Mouse (Mus musculus): ENCODE results near the gene Fzd4. TPM values are rescaled to one million over a fixed set of nuclear protein-coding genes. Genes with fewer than 3 reads are reported as not detected.

The Fzd4 gene
- 8.5 and 11.2 TPM in 2 replicates for polyA plus RNA-seq (2015; fragmentation: Nextera tagmentation; extraction: Ambion mirVana)

- H3K36me3 ChIP-seq (ENCODE audit: control insufficient read depth, insufficient read depth), result peaks cover 17% of the 10 kb centered on the region
- under 1% methylated on average over 48 of the region's 62 CpGs for WGBS
- peak; percentile 97 for ATAC-seq (replicated peaks; ENCODE audit: extremely low read depth, insufficient read depth, low FRiP score)
Measured at GRCm38 (mm10) chr7:89404081-89404733, at the start of gene Fzd4, which contains the start of gene Tmem135. Gene Fzd4, plus strand, starts transcription at chr7:89404355. Gene Tmem135, minus strand, starts transcription at chr7:89404222.

GRCm38 (mm10) chr7:89355519-89356255 is 48.5 kb upstream of the Fzd4 start:
- no peaks in the 10 kb centered on the region for H3K36me3 ChIP-seq (ENCODE audit: control insufficient read depth, insufficient read depth)
- H3K9ac ChIP-seq (ENCODE audit: low read length), result no peak overlapping the region
- no peak for ATAC-seq (replicated peaks; ENCODE audit: extremely low read depth, insufficient read depth, low FRiP score)
- H3K4me3 ChIP-seq (ENCODE audit: low read length), result no peak overlapping the region
- H3K4me1 ChIP-seq (ENCODE audit: control insufficient read depth, insufficient read depth, low read length), result peaks cover 6% of the 10 kb centered on the region
- no peak overlapping the region for H3K4me2 ChIP-seq (ENCODE audit: low read depth, low read length)
- 54% methylated on average over 8 of the region's 8 CpGs for WGBS
- H3K9me3 ChIP-seq (replicated peaks; ENCODE audit: control insufficient read depth, low read length), result no peaks in the 10 kb centered on the region
- no peaks in the 10 kb centered on the region for H3K27me3 ChIP-seq (ENCODE audit: control insufficient read depth, insufficient read depth, low read length)
- peak overlapping the region; percentile 2; the same call in 1 of the 2 replicates for H3K27ac ChIP-seq (ENCODE audit: low read length)

More at GRCm38 (mm10) chr7:89404081-89404733, at the start of gene Fzd4, which contains the start of gene Tmem135:
- H3K9ac ChIP-seq (ENCODE audit: low read length), result peak within 1 kb of the TSS; percentile 97
- no peaks in the 10 kb centered on the region for H3K9me3 ChIP-seq (replicated peaks; ENCODE audit: control insufficient read depth, low read length)
- peak within 1 kb of the TSS; percentile 95 for H3K27ac ChIP-seq (ENCODE audit: low read length)
- H3K4me1 ChIP-seq (ENCODE audit: control insufficient read depth, insufficient read depth, low read length), result peaks cover 13% of the 10 kb centered on the region
- peak within 1 kb of the TSS; percentile 93 for H3K4me2 ChIP-seq (ENCODE audit: low read depth, low read length)
- H3K27me3 ChIP-seq (ENCODE audit: control insufficient read depth, insufficient read depth, low read length), result no peaks in the 10 kb centered on the region
- peak within 1 kb of the TSS; percentile 90 for H3K4me3 ChIP-seq (ENCODE audit: low read length)

- Histone ChIP-seq H3K4me1 (ENCODE audit: control insufficient read depth, insufficient read depth, low read length) (peaks cover 6% of the 10 kb centered on the region), H3K4me2 (ENCODE audit: low read depth, low read length) (no peak overlapping the region), H3K9me3 (replicated peaks; ENCODE audit: control insufficient read depth, low read length) (no peaks in the 10 kb centered on the region), H3K4me3 (ENCODE audit: low read length) (no peak overlapping the region), H3K27ac (ENCODE audit: low read length) (peak overlapping the region; percentile 51; the same call in 1 of the 2 replicates), H3K27me3 (ENCODE audit: control insufficient read depth, insufficient read depth, low read length) (no peaks in the 10 kb centered on the region), H3K9ac (ENCODE audit: low read length) (no peak overlapping the region), H3K36me3 (ENCODE audit: control insufficient read depth, insufficient read depth) (no peaks in the 10 kb centered on the region)
- 46% methylated on average over 4 of the region's 4 CpGs for WGBS
- ATAC-seq (replicated peaks; ENCODE audit: extremely low read depth, insufficient read depth, low FRiP score), result no peak; the same call in 1 of the 2 replicates
Measured at GRCm38 (mm10) chr7:89356307-89356706, 47.8 kb upstream of the Fzd4 start.

- no peaks in the 10 kb centered on the region for H3K27me3 ChIP-seq (ENCODE audit: control insufficient read depth, insufficient read depth, low read length)
- H3K9me3 ChIP-seq (replicated peaks; ENCODE audit: control insufficient read depth, low read length), result no peaks in the 10 kb centered on the region
- no peak overlapping the region for H3K9ac ChIP-seq (ENCODE audit: low read length)
- no peak overlapping the region for H3K4me3 ChIP-seq (ENCODE audit: low read length)
- H3K27ac ChIP-seq (ENCODE audit: low read length), result no peak overlapping the region
- no peaks in the 10 kb centered on the region for H3K36me3 ChIP-seq (ENCODE audit: control insufficient read depth, insufficient read depth)
- H3K4me2 ChIP-seq (ENCODE audit: low read depth, low read length), result no peak overlapping the region
- ATAC-seq (replicated peaks; ENCODE audit: extremely low read depth, insufficient read depth, low FRiP score), result no peak
- 84% methylated on average over 5 of the region's 5 CpGs for WGBS
- H3K4me1 ChIP-seq (ENCODE audit: control insufficient read depth, insufficient read depth, low read length), result peaks cover 12% of the 10 kb centered on the region
Measured at GRCm38 (mm10) chr7:89363975-89364374, 40.2 kb upstream of the Fzd4 start.

- Histone ChIP-seq H3K4me1 (ENCODE audit: control insufficient read depth, insufficient read depth, low read length) (peaks cover 12% of the 10 kb centered on the region), H3K4me3 (ENCODE audit: low read length) (no peak overlapping the region), H3K27me3 (ENCODE audit: control insufficient read depth, insufficient read depth, low read length) (no peaks in the 10 kb centered on the region), H3K4me2 (ENCODE audit: low read depth, low read length) (no peak overlapping the region), H3K9me3 (replicated peaks; ENCODE audit: control insufficient read depth, low read length) (no peaks in the 10 kb centered on the region), H3K9ac (ENCODE audit: low read length) (no peak overlapping the region), H3K36me3 (ENCODE audit: control insufficient read depth, insufficient read depth) (no peaks in the 10 kb centered on the region), H3K27ac (ENCODE audit: low read length) (no peak overlapping the region)
- 76% methylated on average over 10 of the region's 10 CpGs for WGBS
- no peak for ATAC-seq (replicated peaks; ENCODE audit: extremely low read depth, insufficient read depth, low FRiP score)
Measured at GRCm38 (mm10) chr7:89365135-89365880, 38.8 kb upstream of the Fzd4 start.

GRCm38 (mm10) chr7:89367643-89368042 is 36.5 kb upstream of the Fzd4 start:
- no peaks in the 10 kb centered on the region for H3K9me3 ChIP-seq (replicated peaks; ENCODE audit: control insufficient read depth, low read length)
- no peak overlapping the region for H3K4me2 ChIP-seq (ENCODE audit: low read depth, low read length)
- H3K27me3 ChIP-seq (ENCODE audit: control insufficient read depth, insufficient read depth, low read length), result no peaks in the 10 kb centered on the region
- H3K4me3 ChIP-seq (ENCODE audit: low read length), result no peak overlapping the region
- no peaks in the 10 kb centered on the region for H3K36me3 ChIP-seq (ENCODE audit: control insufficient read depth, insufficient read depth)
- H3K27ac ChIP-seq (ENCODE audit: low read length), result 0 out of 2 replicates have a peak overlapping the region, but pooled peaks have one; percentile 39
- peaks cover 20% of the 10 kb centered on the region for H3K4me1 ChIP-seq (ENCODE audit: control insufficient read depth, insufficient read depth, low read length)
- no peak overlapping the region for H3K9ac ChIP-seq (ENCODE audit: low read length)
- 12% methylated on average over 3 of the region's 3 CpGs for WGBS
- peak; percentile 63; the same call in 1 of the 2 replicates for ATAC-seq (replicated peaks; ENCODE audit: extremely low read depth, insufficient read depth, low FRiP score)

- no peak for ATAC-seq (replicated peaks; ENCODE audit: extremely low read depth, insufficient read depth, low FRiP score)
- Histone ChIP-seq H3K4me1 (ENCODE audit: control insufficient read depth, insufficient read depth, low read length) (peaks cover 20% of the 10 kb centered on the region), H3K27ac (ENCODE audit: low read length) (no peak overlapping the region), H3K9ac (ENCODE audit: low read length) (no peak overlapping the region), H3K36me3 (ENCODE audit: control insufficient read depth, insufficient read depth) (no peaks in the 10 kb centered on the region), H3K4me3 (ENCODE audit: low read length) (no peak overlapping the region), H3K27me3 (ENCODE audit: control insufficient read depth, insufficient read depth, low read length) (no peaks in the 10 kb centered on the region), H3K4me2 (ENCODE audit: low read depth, low read length) (no peak overlapping the region), H3K9me3 (replicated peaks; ENCODE audit: control insufficient read depth, low read length) (no peaks in the 10 kb centered on the region)
- 78% methylated on average over 1 of the region's 1 CpGs for whole genome bisulfite sequencing
Measured at GRCm38 (mm10) chr7:89370086-89370485, 34.1 kb upstream of the Fzd4 start.

- H3K4me2 ChIP-seq (ENCODE audit: low read depth, low read length), result no peak overlapping the region
- no peaks in the 10 kb centered on the region for H3K36me3 ChIP-seq (ENCODE audit: control insufficient read depth, insufficient read depth)
- H3K9me3 ChIP-seq (replicated peaks; ENCODE audit: control insufficient read depth, low read length), result no peaks in the 10 kb centered on the region
- WGBS, result 0% methylated on average over 1 of the region's 1 CpGs
- no peak overlapping the region for H3K4me3 ChIP-seq (ENCODE audit: low read length)
- H3K9ac ChIP-seq (ENCODE audit: low read length), result no peak overlapping the region
- peaks cover 20% of the 10 kb centered on the region for H3K4me1 ChIP-seq (ENCODE audit: control insufficient read depth, insufficient read depth, low read length)
- H3K27ac ChIP-seq (ENCODE audit: low read length), result peak overlapping the region; percentile 13; the same call in 1 of the 2 replicates
- no peak; the same call in 1 of the 2 replicates for ATAC-seq (replicated peaks; ENCODE audit: extremely low read depth, insufficient read depth, low FRiP score)
- no peaks in the 10 kb centered on the region for H3K27me3 ChIP-seq (ENCODE audit: control insufficient read depth, insufficient read depth, low read length)
Measured at GRCm38 (mm10) chr7:89370917-89371316, 33.2 kb upstream of the Fzd4 start.
